Comparison of ENCODE assay signal across 7 mouse cellular contexts in genomic region chr1:38626739-38627661, GRCm38 (mm10). TPM values are rescaled to one million over a fixed set of nuclear protein-coding genes. Genes with fewer than 3 reads are reported as not detected.
DNase-seq lines count a peak whose midpoint lies in the region; ATAC-seq and TF ChIP-seq lines count a peak whose summit lies in the region.

No protein-coding gene starts in this region.

- 1% methylated on average over 48 of the region's 133 CpGs for WGBS in hindbrain, postnatal 0 days
- WGBS in limb, embryonic 12.5 days, result 1% methylated on average over 93 of the region's 133 CpGs
- WGBS in midbrain, embryonic 12.5 days, result 1% methylated on average over 86 of the region's 133 CpGs
- 14% methylated on average over 111 of the region's 133 CpGs for WGBS in spleen, adult 2 months

- TF ChIP-seq POLR2A in spleen, adult 2 months (IDR thresholded peaks at IDR 0.05; ENCODE audit: low read depth, low read length), result no peak

- no peaks in the 10 kb centered on the region for H3K27me3 ChIP-seq in hindbrain, postnatal 0 days (ENCODE audit: insufficient read depth, low read length)
- peaks cover 15% of the 10 kb centered on the region; the same call in 1 of the 2 replicates for H3K27me3 ChIP-seq in limb, embryonic 12.5 days
- H3K27me3 ChIP-seq in midbrain, embryonic 12.5 days, result no peaks in the 10 kb centered on the region
- H3K27me3 ChIP-seq in spleen, adult 2 months (ENCODE audit: control insufficient read depth, insufficient read depth, low read length), result peaks cover 3% of the 10 kb centered on the region; the same call in 1 of the 2 replicates

- H3K9ac ChIP-seq in hindbrain, postnatal 0 days (replicated peaks; ENCODE audit: low read length), result peak overlapping the region; percentile 94
- H3K9ac ChIP-seq in limb, embryonic 12.5 days (replicated peaks), result peak overlapping the region; percentile 96
- peak overlapping the region; percentile 88 for H3K9ac ChIP-seq in midbrain, embryonic 12.5 days (replicated peaks)

- TF ChIP-seq CTCF in hindbrain, postnatal 0 days (IDR thresholded peaks at IDR 0.05; ENCODE audit: low read depth), result no peak
- no peak for TF ChIP-seq CTCF in spleen, adult 2 months (IDR thresholded peaks at IDR 0.05; ENCODE audit: extremely low read depth, insufficient read depth, insufficient read length, insufficient replicate concordance)

- H3K4me1 ChIP-seq in hindbrain, postnatal 0 days (ENCODE audit: insufficient read depth, low read length), result peaks cover 9% of the 10 kb centered on the region
- peaks cover 64% of the 10 kb centered on the region for H3K4me1 ChIP-seq in limb, embryonic 12.5 days (replicated peaks)
- H3K4me1 ChIP-seq in midbrain, embryonic 12.5 days, result peaks cover 47% of the 10 kb centered on the region
- H3K4me1 ChIP-seq in spleen, adult 2 months (ENCODE audit: control insufficient read depth, insufficient read depth, insufficient read length), result peaks cover 20% of the 10 kb centered on the region

- peak overlapping the region; percentile 88 for H3K4me3 ChIP-seq in hindbrain, postnatal 0 days (ENCODE audit: low read length)
- peak overlapping the region; percentile 93 for H3K4me3 ChIP-seq in limb, embryonic 12.5 days (replicated peaks)
- H3K4me3 ChIP-seq in midbrain, embryonic 12.5 days, result peak overlapping the region; percentile 87
- peak overlapping the region; percentile 66; the same call in 1 of the 2 replicates for H3K4me3 ChIP-seq in spleen, adult 2 months (ENCODE audit: extremely low read depth, insufficient read depth, insufficient read length)

- no peaks in the 10 kb centered on the region for H3K9me3 ChIP-seq in hindbrain, postnatal 0 days (ENCODE audit: low read length)
- H3K9me3 ChIP-seq in limb, embryonic 12.5 days, result no peaks in the 10 kb centered on the region
- no peaks in the 10 kb centered on the region for H3K9me3 ChIP-seq in midbrain, embryonic 12.5 days

- peak overlapping the region; percentile 91 for H3K27ac ChIP-seq in hindbrain, postnatal 0 days
- H3K27ac ChIP-seq in limb, embryonic 12.5 days, result peak overlapping the region; percentile 100
- peak overlapping the region; percentile 95 for H3K27ac ChIP-seq in midbrain, embryonic 12.5 days (replicated peaks)
- no peak overlapping the region for H3K27ac ChIP-seq in spleen, adult 2 months (ENCODE audit: insufficient read depth, low read length)

- DNase-seq in cerebellum, adult 9-11 months, result peak; percentile 65
- DNase-seq in frontal cortex, postnatal 36 days (ENCODE audit: low spot score in 2 of 2), result peak; percentile 30 to 43
- DNase-seq in hindbrain, postnatal 0 days (ENCODE audit: low spot score), result peak; percentile 90
- peak in 1 of 2 experiments; percentile 46 for DNase-seq in spleen, adult 2 months (ENCODE audit: low read depth in 1 of 2, low spot score in 2 of 2)

- H3K36me3 ChIP-seq in hindbrain, postnatal 0 days (ENCODE audit: insufficient read depth, low read length), result no peaks in the 10 kb centered on the region
- H3K36me3 ChIP-seq in limb, embryonic 12.5 days, result peaks cover 11% of the 10 kb centered on the region
- H3K36me3 ChIP-seq in midbrain, embryonic 12.5 days, result no peaks in the 10 kb centered on the region
- peaks cover 1% of the 10 kb centered on the region; the same call in 1 of the 2 replicates for H3K36me3 ChIP-seq in spleen, adult 2 months (ENCODE audit: control insufficient read depth, insufficient read depth, low read length)

- H3K4me2 ChIP-seq in hindbrain, postnatal 0 days (ENCODE audit: low read depth, low read length), result peak overlapping the region; percentile 94
- peak overlapping the region; percentile 77 for H3K4me2 ChIP-seq in limb, embryonic 12.5 days
- peak overlapping the region; percentile 83 for H3K4me2 ChIP-seq in midbrain, embryonic 12.5 days (replicated peaks)

- peak; percentile 31 for ATAC-seq in activated CD4-positive, CD25-positive, alpha-beta regulatory T cell, adult 4 months
- peak; percentile 88 for ATAC-seq in hindbrain, postnatal 0 days
- peak; percentile 66 for ATAC-seq in limb, embryonic 12.5 days (ENCODE audit: insufficient number of reproducible peaks, insufficient read depth, low FRiP score, low TSS enrichment, low read depth)
- ATAC-seq in midbrain, embryonic 12.5 days (ENCODE audit: low FRiP score, low read depth), result peak; percentile 82

RNA-seq across cellular contexts. Expression of gene Aff3, which starts 37.8 kb away (rescaled TPM):
- polyA plus RNA-seq in activated CD4-positive, CD25-positive, alpha-beta regulatory T cell, adult 4 months (2017; shearing (Covaris generic)), result 10 to 100 TPM; 15.0 to 18.5 TPM
- 55.6 and 89.0 TPM in 2 replicates for total RNA-seq in hindbrain, postnatal 0 days (2014; rRNA removed)
- polyA plus RNA-seq in hindbrain, postnatal 0 days (2015; fragmentation: Nextera tagmentation; extraction: Ambion mirVana), result 22.0 and 23.1 TPM in 2 replicates
- polyA plus RNA-seq in limb, embryonic 12.5 days (2016; fragmentation: Nextera tagmentation; extraction: Ambion mirVana), result 39.9 and 48.5 TPM in 2 replicates
- 25.4 and 27.1 TPM in 2 replicates for polyA plus RNA-seq in midbrain, embryonic 12.5 days (2016; fragmentation: Nextera tagmentation; extraction: Ambion mirVana)
- 20.2 and 26.9 TPM in 2 replicates for polyA plus RNA-seq in spleen, adult 2 months (2012; rRNA removed)

Comparison
In these comparisons a context has a peak if more than half of its experiments do, and no peak if none do; other contexts are left out.
1. ATAC-seq: peak in every context shown above with its lines; median percentile 88 in hindbrain, postnatal 0 days; 82 in midbrain, embryonic 12.5 days; 66 in limb, embryonic 12.5 days; 31 in activated CD4-positive, CD25-positive, alpha-beta regulatory T cell, adult 4 months.